7 mouse cellular contexts compared by ENCODE assay signal in genomic region chr10:105574695-105575660, GRCm38 (mm10). TPM values are rescaled to one million over a fixed set of nuclear protein-coding genes. Genes with fewer than 3 reads are reported as not detected.
DNase-seq lines count a peak whose midpoint lies in the region; ATAC-seq and TF ChIP-seq lines count a peak whose summit lies in the region.

No protein-coding gene starts in this region.

- peak overlapping the region; percentile 37 for H3K9ac ChIP-seq in embryonic facial prominence, embryonic 12.5 days
- peak overlapping the region; percentile 81 for H3K9ac ChIP-seq in limb, embryonic 12.5 days (replicated peaks)
- peak overlapping the region; percentile 80 for H3K9ac ChIP-seq in midbrain, embryonic 15.5 days

- peak; percentile 96 for DNase-seq in adrenal gland, postnatal 25 days
- DNase-seq in heart, adult 18-20 months = peak; percentile 93 to 98
- DNase-seq in kidney, adult 2 months = peak; percentile 94
- DNase-seq in spleen, adult 2 months (ENCODE audit: low read depth in 1 of 2, low spot score in 2 of 2) = peak; percentile 60 to 64

- H3K4me1 ChIP-seq in embryonic facial prominence, embryonic 12.5 days = no peaks in the 10 kb centered on the region
- no peaks in the 10 kb centered on the region; the same call in 1 of the 2 replicates for H3K4me1 ChIP-seq in kidney, adult 2 months (ENCODE audit: control insufficient read depth, insufficient read depth, low read length)
- H3K4me1 ChIP-seq in limb, embryonic 12.5 days (replicated peaks) = peaks cover 36% of the 10 kb centered on the region
- H3K4me1 ChIP-seq in midbrain, embryonic 15.5 days = peaks cover 33% of the 10 kb centered on the region
- H3K4me1 ChIP-seq in spleen, adult 2 months (ENCODE audit: control insufficient read depth, insufficient read depth, insufficient read length) = peaks cover 7% of the 10 kb centered on the region

- peak overlapping the region; percentile 82 for H3K4me2 ChIP-seq in embryonic facial prominence, embryonic 12.5 days (replicated peaks)
- H3K4me2 ChIP-seq in limb, embryonic 12.5 days = peak overlapping the region; percentile 86
- H3K4me2 ChIP-seq in midbrain, embryonic 15.5 days = peak overlapping the region; percentile 59

- ATAC-seq in embryonic facial prominence, embryonic 12.5 days (ENCODE audit: insufficient number of reproducible peaks, insufficient read depth, low FRiP score, low TSS enrichment) = peak; percentile 73
- ATAC-seq in limb, embryonic 12.5 days (ENCODE audit: insufficient number of reproducible peaks, insufficient read depth, low FRiP score, low TSS enrichment, low read depth) = peak; percentile 73
- peak; percentile 82 for ATAC-seq in midbrain, embryonic 15.5 days (replicated peaks)

- TF ChIP-seq POLR2A in kidney, adult 2 months (IDR thresholded peaks at IDR 0.05; ENCODE audit: low read depth, low read length) = no peak
- no peak for TF ChIP-seq POLR2A in spleen, adult 2 months (IDR thresholded peaks at IDR 0.05; ENCODE audit: low read depth, low read length)

- H3K27ac ChIP-seq in embryonic facial prominence, embryonic 12.5 days = peak overlapping the region; percentile 88
- no peak overlapping the region for H3K27ac ChIP-seq in kidney, adult 2 months (ENCODE audit: insufficient read depth, low read depth, low read length)
- peak overlapping the region; percentile 92 for H3K27ac ChIP-seq in limb, embryonic 12.5 days
- H3K27ac ChIP-seq in midbrain, embryonic 15.5 days = peak overlapping the region; percentile 93
- H3K27ac ChIP-seq in spleen, adult 2 months (ENCODE audit: insufficient read depth, low read length) = no peak overlapping the region

- no peaks in the 10 kb centered on the region for H3K36me3 ChIP-seq in embryonic facial prominence, embryonic 12.5 days
- no peaks in the 10 kb centered on the region for H3K36me3 ChIP-seq in kidney, adult 2 months (ENCODE audit: control insufficient read depth, insufficient read depth, low read length)
- no peaks in the 10 kb centered on the region for H3K36me3 ChIP-seq in limb, embryonic 12.5 days
- H3K36me3 ChIP-seq in midbrain, embryonic 15.5 days (replicated peaks) = no peaks in the 10 kb centered on the region
- no peaks in the 10 kb centered on the region for H3K36me3 ChIP-seq in spleen, adult 2 months (ENCODE audit: control insufficient read depth, insufficient read depth, low read length)

- TF ChIP-seq CTCF in kidney, adult 2 months (conservative IDR thresholded peaks at IDR 0.05; ENCODE audit: insufficient read depth, insufficient read length, low read depth, low read length) = peak; percentile 98
- TF ChIP-seq CTCF in spleen, adult 2 months (IDR thresholded peaks at IDR 0.05; ENCODE audit: extremely low read depth, insufficient read depth, insufficient read length, insufficient replicate concordance) = peak; percentile 82; the same call in 1 of the 2 replicates

- no peaks in the 10 kb centered on the region for H3K27me3 ChIP-seq in embryonic facial prominence, embryonic 12.5 days
- H3K27me3 ChIP-seq in kidney, adult 2 months (replicated peaks; ENCODE audit: control insufficient read depth, insufficient read depth, low read length) = 0 out of 2 replicates have a peak, but pooled peaks cover 2% of the 10 kb centered on the region
- H3K27me3 ChIP-seq in limb, embryonic 12.5 days = no peaks in the 10 kb centered on the region
- H3K27me3 ChIP-seq in midbrain, embryonic 15.5 days (replicated peaks) = no peaks in the 10 kb centered on the region
- peaks cover 2% of the 10 kb centered on the region; the same call in 1 of the 2 replicates for H3K27me3 ChIP-seq in spleen, adult 2 months (ENCODE audit: control insufficient read depth, insufficient read depth, low read length)

- peak overlapping the region; percentile 64 for H3K4me3 ChIP-seq in embryonic facial prominence, embryonic 12.5 days
- peak overlapping the region; percentile 89 for H3K4me3 ChIP-seq in kidney, adult 2 months (ENCODE audit: insufficient read depth, low read depth, low read length)
- peak overlapping the region; percentile 83 for H3K4me3 ChIP-seq in limb, embryonic 12.5 days (replicated peaks)
- H3K4me3 ChIP-seq in midbrain, embryonic 15.5 days = peak overlapping the region; percentile 89
- H3K4me3 ChIP-seq in spleen, adult 2 months (ENCODE audit: extremely low read depth, insufficient read depth, insufficient read length) = peak overlapping the region; percentile 68

- under 1% methylated on average over 44 of the region's 44 CpGs for WGBS in embryonic facial prominence, embryonic 12.5 days
- under 1% methylated on average over 44 of the region's 44 CpGs for WGBS in kidney, adult 2 months
- WGBS in limb, embryonic 12.5 days = under 1% methylated on average over 44 of the region's 44 CpGs
- WGBS in midbrain, embryonic 15.5 days = under 1% methylated on average over 44 of the region's 44 CpGs
- WGBS in spleen, adult 2 months = under 1% methylated on average over 44 of the region's 44 CpGs

- no peaks in the 10 kb centered on the region for H3K9me3 ChIP-seq in embryonic facial prominence, embryonic 12.5 days
- H3K9me3 ChIP-seq in limb, embryonic 12.5 days = no peaks in the 10 kb centered on the region
- H3K9me3 ChIP-seq in midbrain, embryonic 15.5 days = no peaks in the 10 kb centered on the region

RNA-seq across cellular contexts. Expression of gene Tmtc2, which starts 0.7 kb away (rescaled TPM):
- 5.0 and 11.5 TPM in 2 replicates for total RNA-seq in adrenal gland, postnatal 25 days (2021)
- polyA plus RNA-seq in embryonic facial prominence, embryonic 12.5 days (2016; fragmentation: Nextera tagmentation; extraction: Ambion mirVana) = 16.9 and 18.1 TPM in 2 replicates
- total RNA-seq in heart, adult 18-20 months (2021) = 1 to 10 TPM; 3.8 to 4.5 TPM
- polyA plus RNA-seq in kidney, adult 2 months (2012; rRNA removed) = 1.1 and 2.3 TPM in 2 replicates
- 26.6 and 27.0 TPM in 2 replicates for polyA plus RNA-seq in limb, embryonic 12.5 days (2016; fragmentation: Nextera tagmentation; extraction: Ambion mirVana)
- polyA plus RNA-seq in midbrain, embryonic 15.5 days (2015; fragmentation: Nextera tagmentation; extraction: Ambion mirVana) = 8.5 and 8.9 TPM in 2 replicates
- polyA plus RNA-seq in spleen, adult 2 months (2012; rRNA removed) = 0.36 and 0.55 TPM in 2 replicates

Comparison
In these comparisons a context has a peak if more than half of its experiments do, and no peak if none do; other contexts are left out.
1. H3K27ac ChIP-seq: peak in embryonic facial prominence, embryonic 12.5 days (single experiment), limb, embryonic 12.5 days (single experiment) and midbrain, embryonic 15.5 days (single experiment); none in kidney, adult 2 months (single experiment) and spleen, adult 2 months (single experiment).
2. Peak in every context shown above with its lines, with median percentiles within 50 percentile points of each other: DNase-seq, ATAC-seq, H3K4me2 ChIP-seq, H3K4me3 ChIP-seq and H3K9ac ChIP-seq.